Mouse (Mus musculus) kidney, postnatal 4 days (tissue): ENCODE results near the gene Nf1.
A peak's percentile ranks its signal among the peaks of the same experiment; 100 is the strongest.

ENCODE experiments used
- DNase-seq, 2 experiments: peaks; one replicate each; pipeline ENCODE4 v3.0.0; 2021; ENCODE audit warnings: mixed read lengths in 2 of 2

Nf1 gene

GRCm38 (mm10) chr11:79591591-79591975 is 252.1 kb downstream of the Nf1 start:
- DNase-seq = no peak

GRCm38 (mm10) chr11:79593495-79593894 is 254.0 kb downstream of the Nf1 start:
- DNase-seq = peak; percentile 73 to 75

GRCm38 (mm10) chr11:79610454-79610853 is 271.0 kb downstream of the Nf1 start:
- no peak for DNase-seq

GRCm38 (mm10) chr11:79611011-79611666 is 271.6 kb downstream of the Nf1 start:
- peak in 1 of 2 experiments; percentile 26 for DNase-seq

GRCm38 (mm10) chr11:79612046-79612600 is 272.6 kb downstream of the Nf1 start:
- DNase-seq = no peak

- DNase-seq = no peak
Observed at GRCm38 (mm10) chr11:79613084-79613483, 273.6 kb downstream of the Nf1 start.

- no peak for DNase-seq
Observed at GRCm38 (mm10) chr11:79613711-79614110, 274.2 kb downstream of the Nf1 start.

- DNase-seq = no peak
Observed at GRCm38 (mm10) chr11:79614880-79615279, 275.4 kb downstream of the Nf1 start.

GRCm38 (mm10) chr11:79615871-79616270 is 276.4 kb downstream of the Nf1 start:
- DNase-seq = no peak

- DNase-seq = no peak
Observed at GRCm38 (mm10) chr11:79617991-79618390, 278.5 kb downstream of the Nf1 start.

- no peak for DNase-seq
Observed at GRCm38 (mm10) chr11:79623029-79623428, 283.5 kb downstream of the Nf1 start.

- peak; percentile 82 to 83 for DNase-seq
Observed at GRCm38 (mm10) chr11:79624801-79625302, 285.4 kb downstream of the Nf1 start.

- DNase-seq = no peak
Observed at GRCm38 (mm10) chr11:79628716-79629115, 289.2 kb downstream of the Nf1 start.

GRCm38 (mm10) chr11:79629752-79630374 is 290.4 kb downstream of the Nf1 start:
- DNase-seq = no peak

GRCm38 (mm10) chr11:79630521-79630920 is 291.0 kb downstream of the Nf1 start:
- DNase-seq = peak; percentile 41 to 59
